Mouse (Mus musculus): ENCODE results near the gene Olfr1461. TPM values are rescaled to one million over a fixed set of nuclear protein-coding genes. Genes with fewer than 3 reads are reported as not detected.

Olfr1461 gene
- not detected in 2 replicates for polyA plus RNA-seq (2011; ENCODE audit: insufficient read depth, insufficient read length, low read depth, missing spikeins)

- Histone ChIP-seq H3K27me3 (ENCODE audit: control insufficient read depth, insufficient read depth, low read length, poor library complexity, severe bottlenecking) (no peaks in the 10 kb centered on the region), H3K4me1 (ENCODE audit: control insufficient read depth, insufficient read depth, low read length) (no peaks in the 10 kb centered on the region), H3K4me3 (ENCODE audit: low read depth, low read length) (no peak within 1 kb of the TSS), H3K27ac (ENCODE audit: insufficient read depth, low read length) (no peak within 1 kb of the TSS), H3K36me3 (ENCODE audit: control insufficient read depth, insufficient read depth, low read length, poor library complexity, severe bottlenecking) (no peaks in the 10 kb centered on the region), H3K9ac (ENCODE audit: low read depth, poor library complexity, severe bottlenecking) (no peak within 1 kb of the TSS), H3K9me3 (replicated peaks; ENCODE audit: control insufficient read depth, insufficient read depth, low read length, poor library complexity, severe bottlenecking) (no peaks in the 10 kb centered on the region)
- TF ChIP-seq POLR2A (IDR thresholded peaks at IDR 0.05; ENCODE audit: insufficient read depth, low read length), result no peak
- TF ChIP-seq EP300 (IDR thresholded peaks at IDR 0.05; ENCODE audit: insufficient read depth, low read depth, low read length), result no peak
- no peak for TF ChIP-seq CTCF (IDR thresholded peaks at IDR 0.05; ENCODE audit: low read depth, low read length)
Measured at GRCm38 (mm10) chr19:13162700-13163099, at the start of gene Olfr1461. Olfr1461 (plus strand) TSS chr19:13163000.

- Histone ChIP-seq H3K36me3 (ENCODE audit: control insufficient read depth, insufficient read depth, low read length, poor library complexity, severe bottlenecking) (no peaks in the 10 kb centered on the region), H3K4me1 (ENCODE audit: control insufficient read depth, insufficient read depth, low read length) (no peaks in the 10 kb centered on the region), H3K9me3 (replicated peaks; ENCODE audit: control insufficient read depth, insufficient read depth, low read length, poor library complexity, severe bottlenecking) (no peaks in the 10 kb centered on the region), H3K4me3 (ENCODE audit: low read depth, low read length) (no peak within 1 kb of the TSS), H3K27me3 (ENCODE audit: control insufficient read depth, insufficient read depth, low read length, poor library complexity, severe bottlenecking) (no peaks in the 10 kb centered on the region), H3K9ac (ENCODE audit: low read depth, poor library complexity, severe bottlenecking) (no peak within 1 kb of the TSS), H3K27ac (ENCODE audit: insufficient read depth, low read length) (no peak within 1 kb of the TSS)
- no peak for TF ChIP-seq CTCF (IDR thresholded peaks at IDR 0.05; ENCODE audit: low read depth, low read length)
Measured at GRCm38 (mm10) chr19:13149449-13149848, 13.4 kb upstream of the Olfr1461 start, which contains the start of gene Olfr1459. Olfr1459 (minus strand) TSS chr19:13149549.

- Histone ChIP-seq H3K36me3 (ENCODE audit: control insufficient read depth, insufficient read depth, low read length, poor library complexity, severe bottlenecking) (no peaks in the 10 kb centered on the region), H3K4me1 (ENCODE audit: control insufficient read depth, insufficient read depth, low read length) (no peaks in the 10 kb centered on the region), H3K4me3 (ENCODE audit: low read depth, low read length) (no peak within 1 kb of the TSS), H3K9me3 (replicated peaks; ENCODE audit: control insufficient read depth, insufficient read depth, low read length, poor library complexity, severe bottlenecking) (no peaks in the 10 kb centered on the region), H3K27me3 (ENCODE audit: control insufficient read depth, insufficient read depth, low read length, poor library complexity, severe bottlenecking) (no peaks in the 10 kb centered on the region), H3K9ac (ENCODE audit: low read depth, poor library complexity, severe bottlenecking) (no peak within 1 kb of the TSS), H3K27ac (ENCODE audit: insufficient read depth, low read length) (no peak within 1 kb of the TSS)
- TF ChIP-seq POLR2A (IDR thresholded peaks at IDR 0.05; ENCODE audit: insufficient read depth, low read length) (no peak), EP300 (IDR thresholded peaks at IDR 0.05; ENCODE audit: insufficient read depth, low read depth, low read length) (no peak), CTCF (IDR thresholded peaks at IDR 0.05; ENCODE audit: low read depth, low read length) (no peak)
Measured at GRCm38 (mm10) chr19:13185434-13185833, 22.6 kb downstream of the Olfr1461 start, which contains the start of gene Olfr1462. Olfr1462 (plus strand) TSS chr19:13185734.

Other genes with a start within 250 kb of the Olfr1461 start
- not detected in 2 replicates for gene Olfr1448, start 238.6 kb upstream of the Olfr1461 start, polyA plus RNA-seq (2011; ENCODE audit: insufficient read depth, insufficient read length, low read depth, missing spikeins)
- gene Olfr1449, start 232.2 kb upstream of the Olfr1461 start, polyA plus RNA-seq (2011; ENCODE audit: insufficient read depth, insufficient read length, low read depth, missing spikeins), result not detected in 2 replicates
- gene Olfr1450, start 212.7 kb upstream of the Olfr1461 start, polyA plus RNA-seq (2011; ENCODE audit: insufficient read depth, insufficient read length, low read depth, missing spikeins), result not detected in 2 replicates
- gene Olfr1451, start 168.0 kb upstream of the Olfr1461 start, polyA plus RNA-seq (2011; ENCODE audit: insufficient read depth, insufficient read length, low read depth, missing spikeins), result not detected in 2 replicates
- gene Olfr1453, start 134.7 kb upstream of the Olfr1461 start, polyA plus RNA-seq (2011; ENCODE audit: insufficient read depth, insufficient read length, low read depth, missing spikeins), result not detected in 2 replicates
- not detected in 2 replicates for gene Olfr1454, start 102.4 kb upstream of the Olfr1461 start, polyA plus RNA-seq (2011; ENCODE audit: insufficient read depth, insufficient read length, low read depth, missing spikeins)
- not detected in 2 replicates for gene Olfr1457, start 65.1 kb upstream of the Olfr1461 start, polyA plus RNA-seq (2011; ENCODE audit: insufficient read depth, insufficient read length, low read depth, missing spikeins)
- not detected in 2 replicates for gene Olfr1458, start 56.2 kb upstream of the Olfr1461 start, polyA plus RNA-seq (2011; ENCODE audit: insufficient read depth, insufficient read length, low read depth, missing spikeins)
- gene Olfr1459, start 13.5 kb upstream of the Olfr1461 start, polyA plus RNA-seq (2011; ENCODE audit: insufficient read depth, insufficient read length, low read depth, missing spikeins), result 0.09 and 0.12 TPM in 2 replicates
- gene Olfr1462, start 22.7 kb downstream of the Olfr1461 start, polyA plus RNA-seq (2011; ENCODE audit: insufficient read depth, insufficient read length, low read depth, missing spikeins), result not detected in 2 replicates
- gene Olfr1463, start 68.3 kb downstream of the Olfr1461 start, polyA plus RNA-seq (2011; ENCODE audit: insufficient read depth, insufficient read length, low read depth, missing spikeins), result not detected in 2 replicates
- not detected in 2 replicates for gene Olfr1465, start 152.5 kb downstream of the Olfr1461 start, polyA plus RNA-seq (2011; ENCODE audit: insufficient read depth, insufficient read length, low read depth, missing spikeins)
- not detected in 2 replicates for gene Olfr1466, start 175.9 kb downstream of the Olfr1461 start, polyA plus RNA-seq (2011; ENCODE audit: insufficient read depth, insufficient read length, low read depth, missing spikeins)
- gene Olfr1467, start 199.2 kb downstream of the Olfr1461 start, polyA plus RNA-seq (2011; ENCODE audit: insufficient read depth, insufficient read length, low read depth, missing spikeins), result not detected in 2 replicates
- not detected in 2 replicates for gene Olfr1469, start 244.8 kb downstream of the Olfr1461 start, polyA plus RNA-seq (2011; ENCODE audit: insufficient read depth, insufficient read length, low read depth, missing spikeins)

Data from ES-Bruce4 (cell line).